Mouse (Mus musculus) retina, embryonic 14.5 days (tissue): ENCODE data around the gene Gm9045.
"Not testable (repeated sequence)": the region's sequence is repeated elsewhere in the genome, so short reads cannot be mapped to it uniquely, and the experiment has no call there.

ENCODE experiments used
- DNase-seq: peaks from one replicate; pipeline ENCODE4 v3.0.0-alpha.2; 2015; ENCODE audit warnings: low spot score

Gene Gm9045

GRCm38 (mm10) chr10:118337731-118338130, at the start of gene Gm9045:
Gene Gm9045, minus strand, starts transcription at chr10:118337831.
- DNase-seq, result not testable (repeated sequence)

- DNase-seq, result peak; percentile 95
Measured at GRCm38 (mm10) chr10:118370443-118370842, 32.8 kb upstream of the Gm9045 start.

GRCm38 (mm10) chr10:118369518-118369917, 31.9 kb upstream of the Gm9045 start:
- no peak for DNase-seq

- DNase-seq, result not testable (repeated sequence)
Measured at GRCm38 (mm10) chr10:118354005-118354404, 16.4 kb upstream of the Gm9045 start, which contains the start of gene Gm9049. Gene Gm9049, minus strand, starts transcription at chr10:118354105.

- not testable (repeated sequence) for DNase-seq
Measured at GRCm38 (mm10) chr10:118348579-118348978, 10.9 kb upstream of the Gm9045 start, which contains the start of gene Gm9048. Gene Gm9048, minus strand, starts transcription at chr10:118348679.

- DNase-seq, result not testable (repeated sequence)
Measured at GRCm38 (mm10) chr10:118343155-118343554, 5.5 kb upstream of the Gm9045 start, which contains the start of gene Gm9046. Gene Gm9046, minus strand, starts transcription at chr10:118343255.

- not testable (repeated sequence) for DNase-seq
Measured at GRCm38 (mm10) chr10:118332308-118332707, 5.3 kb downstream of the Gm9045 start, which contains the start of gene Gm9044. Gene Gm9044, minus strand, starts transcription at chr10:118332408.

- DNase-seq, result not testable (repeated sequence)
Measured at GRCm38 (mm10) chr10:118326869-118327268, 10.8 kb downstream of the Gm9045 start, which contains the start of gene Gm9040. Gene Gm9040, minus strand, starts transcription at chr10:118326969.

GRCm38 (mm10) chr10:118319024-118319423, 18.6 kb downstream of the Gm9045 start:
- DNase-seq, result no peak

GRCm38 (mm10) chr10:118302133-118302532, 35.5 kb downstream of the Gm9045 start:
- DNase-seq, result not testable (repeated sequence)

GRCm38 (mm10) chr10:118294938-118295337, 42.7 kb downstream of the Gm9045 start, which contains the start of gene Iltifb:
Gene Iltifb, minus strand, starts transcription at chr10:118295038.
- no peak for DNase-seq
